Mouse (Mus musculus) skeletal muscle tissue, adult 2 months (tissue): ENCODE results near the gene Bag6.
A peak's percentile ranks its signal among the peaks of the same experiment; 100 is the strongest.

Experiments used
- DNase-seq: peaks from one replicate; pipeline ENCODE4 v3.0.0-alpha.2; 2012; ENCODE audit warnings: low read depth, low spot score

Bag6 gene

DNA sequence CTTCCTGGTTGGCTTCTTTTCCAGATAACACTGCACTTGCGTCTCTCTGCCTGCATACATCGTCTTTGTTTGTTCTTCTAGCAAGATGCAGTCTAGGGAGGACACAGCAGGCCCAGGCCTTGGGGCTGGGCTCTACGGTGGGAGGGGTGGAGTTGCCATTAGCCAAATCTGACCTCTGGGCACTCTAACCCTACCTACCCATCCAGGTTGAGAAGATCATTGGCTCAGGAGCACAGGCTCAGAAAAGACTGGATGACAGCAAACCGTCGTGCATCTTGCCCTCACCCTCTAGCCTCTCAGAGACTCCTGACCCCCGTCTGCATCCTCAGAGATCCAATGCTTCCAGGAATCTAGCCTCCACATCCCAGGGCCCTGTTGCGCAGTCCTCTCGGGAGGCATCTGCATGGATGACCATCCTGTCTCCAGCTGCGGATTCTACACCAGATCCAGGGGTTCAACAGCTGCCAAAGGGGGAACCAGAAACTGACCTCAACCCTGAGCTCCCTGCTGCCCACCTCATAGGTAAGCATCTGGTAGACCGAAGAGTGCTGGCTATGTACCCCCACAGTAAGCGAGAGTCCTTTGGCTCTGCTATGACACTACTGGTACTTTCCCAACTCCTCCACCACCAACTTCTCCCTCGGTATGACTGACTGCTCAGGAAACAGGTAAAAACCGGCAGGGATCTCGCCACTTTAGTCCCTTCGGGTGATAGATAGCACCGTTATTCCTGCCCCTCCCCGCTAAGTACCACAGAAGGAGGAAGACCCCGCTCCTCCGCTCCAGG, 60.1 kb downstream of the Bag6 start:
- no peak for DNase-seq

- DNase-seq = peak; percentile 51
Measured at GRCm38 (mm10) chr17:35195631-35196320, 60.8 kb downstream of the Bag6 start.

DNA sequence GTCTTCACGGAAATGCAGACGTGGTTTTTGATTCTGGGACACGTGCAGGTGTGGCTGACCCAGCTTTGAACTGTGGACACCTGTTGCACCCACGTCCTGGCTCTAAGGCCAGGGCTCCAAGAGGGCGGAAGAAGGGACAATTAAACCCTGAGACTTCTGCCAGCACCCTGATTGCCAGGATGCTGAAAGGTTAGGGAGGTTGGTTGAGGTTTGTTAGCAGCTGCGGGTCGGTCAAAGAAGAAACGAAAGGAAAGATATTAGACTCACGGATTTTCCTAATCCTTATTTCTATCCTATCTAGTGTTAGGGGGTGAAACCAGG, 61.3 kb downstream of the Bag6 start:
- DNase-seq = no peak
